Mouse (Mus musculus): ENCODE results near the gene Rnase4. TPM values are rescaled to one million over a fixed set of nuclear protein-coding genes. Genes with fewer than 3 reads are reported as not detected.
"Not testable (repeated sequence)": the region's sequence is repeated elsewhere in the genome, so short reads cannot be mapped to it uniquely, and the experiment has no call there.

Rnase4 gene
- polyA plus RNA-seq, 1 experiment from 2014 or later, result 6.7 TPM

DNA sequence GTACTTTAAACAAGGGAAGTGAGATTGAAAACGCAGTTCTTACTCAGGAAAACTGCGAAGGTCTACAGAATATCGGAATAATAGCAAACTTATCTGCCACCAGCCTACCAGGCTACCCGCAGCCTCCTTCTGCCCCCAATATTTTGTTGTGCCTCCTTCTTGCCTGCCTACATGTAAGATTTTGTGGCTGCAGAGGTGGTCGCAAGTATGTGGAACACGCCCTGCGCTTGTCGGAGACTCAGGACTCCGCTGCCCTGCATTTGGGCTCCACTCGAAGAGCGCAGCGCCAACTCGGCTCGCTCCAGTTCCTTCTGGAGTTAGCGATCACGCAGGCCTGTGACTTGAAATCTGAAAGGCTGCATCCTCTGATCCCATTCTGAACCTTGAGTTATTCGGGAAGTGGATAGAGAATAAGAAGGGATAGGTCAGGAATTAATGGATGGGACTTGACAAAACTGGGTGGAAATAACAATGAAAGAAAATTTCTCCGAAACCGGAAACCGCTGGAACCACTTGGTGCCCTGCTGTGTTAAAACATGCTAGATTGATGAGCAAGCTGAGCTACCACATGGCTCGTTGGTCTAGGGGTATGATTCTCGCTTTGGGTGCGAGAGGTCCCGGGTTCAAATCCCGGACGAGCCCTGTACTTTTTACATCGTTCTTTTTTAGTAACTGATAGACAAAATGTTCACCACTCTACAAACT, 648 bp upstream of the Rnase4 start:
- ATAC-seq, result peak; percentile 44
- H3K27me3 ChIP-seq, result no peaks in the 10 kb centered on the region; the same call in 1 of the 2 replicates
- under 1% methylated on average over 27 of the region's 27 CpGs for WGBS
- H3K4me3 ChIP-seq, result peak overlapping the region; percentile 69
- H3K4me2 ChIP-seq, result peak overlapping the region; percentile 65
- H3K36me3 ChIP-seq (ENCODE audit: poor library complexity, severe bottlenecking), result no peaks in the 10 kb centered on the region
- no peaks in the 10 kb centered on the region for H3K9me3 ChIP-seq (replicated peaks)
- peak overlapping the region; percentile 71 for H3K27ac ChIP-seq
- H3K9ac ChIP-seq, result peak overlapping the region; percentile 62
- H3K4me1 ChIP-seq, result peaks cover 7% of the 10 kb centered on the region; the same call in 1 of the 2 replicates

- no peak overlapping the region for H3K4me3 ChIP-seq
- peak overlapping the region; percentile 65 for H3K4me2 ChIP-seq
- WGBS, result 50% methylated on average over 8 of the region's 8 CpGs
Observed at GRCm38 (mm10) chr14:51092073-51092620, 1.3 kb downstream of the Rnase4 start.

GRCm38 (mm10) chr14:51093496-51093895, 2.6 kb downstream of the Rnase4 start:
- Histone ChIP-seq H3K9me3 (replicated peaks) (no peaks in the 10 kb centered on the region), H3K4me1 (peaks cover 3% of the 10 kb centered on the region; the same call in 1 of the 2 replicates), H3K27ac (no peak overlapping the region), H3K36me3 (ENCODE audit: poor library complexity, severe bottlenecking) (no peaks in the 10 kb centered on the region), H3K4me2 (no peak overlapping the region), H3K9ac (no peak overlapping the region), H3K27me3 (no peaks in the 10 kb centered on the region), H3K4me3 (no peak overlapping the region)
- WGBS, result 30% methylated on average over 3 of the region's 3 CpGs
- ATAC-seq, result no peak

More at GRCm38 (mm10) chr14:51092073-51092620, 1.3 kb downstream of the Rnase4 start:
- Histone ChIP-seq H3K27ac (no peak overlapping the region), H3K9me3 (replicated peaks) (no peaks in the 10 kb centered on the region), H3K27me3 (no peaks in the 10 kb centered on the region), H3K36me3 (ENCODE audit: poor library complexity, severe bottlenecking) (no peaks in the 10 kb centered on the region), H3K9ac (no peak overlapping the region; the same call in 1 of the 2 replicates), H3K4me1 (peaks cover 7% of the 10 kb centered on the region; the same call in 1 of the 2 replicates)
- ATAC-seq, result no peak

GRCm38 (mm10) chr14:51094096-51094875, 3.4 kb downstream of the Rnase4 start:
- H3K4me3 ChIP-seq, result no peak overlapping the region
- WGBS, result 79% methylated on average over 5 of the region's 5 CpGs

GRCm38 (mm10) chr14:51094921-51095320, 4.0 kb downstream of the Rnase4 start:
- no peaks in the 10 kb centered on the region for H3K27me3 ChIP-seq
- 70% methylated on average over 9 of the region's 9 CpGs for WGBS
- no peak overlapping the region for H3K9ac ChIP-seq
- no peak overlapping the region for H3K4me2 ChIP-seq
- H3K27ac ChIP-seq, result no peak overlapping the region
- H3K4me1 ChIP-seq, result no peaks in the 10 kb centered on the region
- H3K36me3 ChIP-seq (ENCODE audit: poor library complexity, severe bottlenecking), result no peaks in the 10 kb centered on the region
- no peak for ATAC-seq
- H3K9me3 ChIP-seq (replicated peaks), result no peaks in the 10 kb centered on the region
- no peak overlapping the region for H3K4me3 ChIP-seq

More at GRCm38 (mm10) chr14:51094096-51094875, 3.4 kb downstream of the Rnase4 start:
- H3K4me1 ChIP-seq, result no peaks in the 10 kb centered on the region
- H3K36me3 ChIP-seq (ENCODE audit: poor library complexity, severe bottlenecking), result no peaks in the 10 kb centered on the region
- no peak for ATAC-seq
- H3K27me3 ChIP-seq, result no peaks in the 10 kb centered on the region
- no peak overlapping the region for H3K9ac ChIP-seq
- no peak overlapping the region for H3K4me2 ChIP-seq
- H3K9me3 ChIP-seq (replicated peaks), result no peaks in the 10 kb centered on the region
- no peak overlapping the region for H3K27ac ChIP-seq

- Histone ChIP-seq H3K27me3 (no peaks in the 10 kb centered on the region), H3K4me1 (no peaks in the 10 kb centered on the region)
- WGBS, result 71% methylated on average over 9 of the region's 9 CpGs
Observed at GRCm38 (mm10) chr14:51095736-51096524, 5.1 kb downstream of the Rnase4 start.

GRCm38 (mm10) chr14:51098300-51098699, 7.4 kb downstream of the Rnase4 start:
- H3K27ac ChIP-seq; H3K4me2 ChIP-seq; H3K36me3 ChIP-seq (ENCODE audit: poor library complexity, severe bottlenecking); H3K4me1 ChIP-seq; H3K9ac ChIP-seq; H3K9me3 ChIP-seq (replicated peaks); H3K4me3 ChIP-seq; H3K27me3 ChIP-seq: not testable (repeated sequence)
- peak; percentile 52 for ATAC-seq
- WGBS, result 16% methylated on average over 1 of the region's 1 CpGs

More at GRCm38 (mm10) chr14:51095736-51096524, 5.1 kb downstream of the Rnase4 start:
- no peaks in the 10 kb centered on the region for H3K9me3 ChIP-seq (replicated peaks)
- H3K9ac ChIP-seq, result no peak overlapping the region
- H3K36me3 ChIP-seq (ENCODE audit: poor library complexity, severe bottlenecking), result no peaks in the 10 kb centered on the region
- H3K27ac ChIP-seq, result no peak overlapping the region
- H3K4me2 ChIP-seq, result no peak overlapping the region
- H3K4me3 ChIP-seq, result no peak overlapping the region
- ATAC-seq, result no peak

GRCm38 (mm10) chr14:51098921-51099320, 8.0 kb downstream of the Rnase4 start:
- no peak overlapping the region for H3K4me2 ChIP-seq
- no peak overlapping the region for H3K4me3 ChIP-seq
- H3K36me3 ChIP-seq (ENCODE audit: poor library complexity, severe bottlenecking), result no peaks in the 10 kb centered on the region
- peak; percentile 36; the same call in 1 of the 2 replicates for ATAC-seq
- no peak overlapping the region for H3K27ac ChIP-seq
- 95% methylated on average over 11 of the region's 11 CpGs for WGBS
- no peaks in the 10 kb centered on the region for H3K27me3 ChIP-seq
- no peaks in the 10 kb centered on the region for H3K4me1 ChIP-seq
- no peaks in the 10 kb centered on the region for H3K9me3 ChIP-seq (replicated peaks)
- H3K9ac ChIP-seq, result no peak overlapping the region

- no peaks in the 10 kb centered on the region for H3K4me1 ChIP-seq
- H3K36me3 ChIP-seq (ENCODE audit: poor library complexity, severe bottlenecking), result no peaks in the 10 kb centered on the region
- 79% methylated on average over 9 of the region's 9 CpGs for WGBS
- no peak overlapping the region for H3K27ac ChIP-seq
- H3K4me3 ChIP-seq, result no peak overlapping the region
- no peaks in the 10 kb centered on the region for H3K27me3 ChIP-seq
- H3K9ac ChIP-seq, result no peak overlapping the region
- no peaks in the 10 kb centered on the region for H3K9me3 ChIP-seq (replicated peaks)
- no peak for ATAC-seq
- no peak overlapping the region for H3K4me2 ChIP-seq
Observed at GRCm38 (mm10) chr14:51101284-51101683, 10.4 kb downstream of the Rnase4 start.

DNA sequence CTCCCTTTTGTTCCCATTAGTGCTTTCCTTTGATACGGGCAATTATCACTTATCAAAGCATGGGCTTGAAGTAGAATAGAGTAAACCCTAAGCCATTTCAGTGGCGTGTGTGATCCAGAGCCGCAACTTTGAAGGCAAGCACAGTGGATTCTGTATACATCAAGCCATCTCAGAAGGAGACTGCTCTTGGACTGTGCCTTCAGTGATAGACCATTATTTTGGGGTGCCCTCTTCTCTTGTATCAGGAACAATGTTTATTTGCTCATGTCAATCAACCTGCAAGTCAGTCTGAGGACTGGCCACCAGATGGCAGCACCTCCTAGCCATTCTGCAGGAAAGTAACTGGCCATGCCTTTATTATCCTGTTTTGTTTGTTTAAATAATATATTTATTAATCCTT, 12.3 kb downstream of the Rnase4 start:
- no peak overlapping the region for H3K9ac ChIP-seq
- H3K4me2 ChIP-seq, result no peak overlapping the region
- peak; percentile 55; the same call in 1 of the 2 replicates for ATAC-seq
- H3K4me3 ChIP-seq, result no peak overlapping the region
- no peaks in the 10 kb centered on the region for H3K4me1 ChIP-seq
- no peaks in the 10 kb centered on the region for H3K36me3 ChIP-seq (ENCODE audit: poor library complexity, severe bottlenecking)
- 52% methylated on average over 3 of the region's 3 CpGs for WGBS
- H3K27ac ChIP-seq, result no peak overlapping the region
- no peaks in the 10 kb centered on the region for H3K27me3 ChIP-seq
- H3K9me3 ChIP-seq (replicated peaks), result no peaks in the 10 kb centered on the region

DNA sequence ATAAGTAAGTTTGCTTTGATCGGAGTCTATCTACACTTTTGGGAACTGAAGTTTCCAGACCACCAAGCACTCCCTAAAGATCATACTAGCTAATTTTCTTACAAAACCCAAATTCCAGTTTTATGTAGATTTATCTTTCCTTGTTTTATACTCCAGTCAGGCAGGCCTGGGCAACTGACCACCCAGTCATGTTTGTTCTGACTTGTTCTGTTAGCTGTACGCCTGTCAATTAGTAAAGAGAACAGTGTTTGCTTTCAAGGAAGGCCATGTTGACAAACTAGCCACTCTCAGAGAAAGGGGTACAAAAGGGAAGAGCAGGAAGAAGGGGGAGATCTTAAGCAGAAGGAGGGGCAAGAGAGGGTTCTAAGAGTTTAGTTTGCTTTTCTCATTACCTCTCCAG, 13.5 kb downstream of the Rnase4 start:
- H3K36me3 ChIP-seq (ENCODE audit: poor library complexity, severe bottlenecking), result no peaks in the 10 kb centered on the region
- no peak overlapping the region for H3K27ac ChIP-seq
- no peak overlapping the region for H3K4me3 ChIP-seq
- no peaks in the 10 kb centered on the region for H3K27me3 ChIP-seq
- H3K4me1 ChIP-seq, result no peaks in the 10 kb centered on the region
- 85% methylated on average over 2 of the region's 2 CpGs for WGBS
- no peaks in the 10 kb centered on the region for H3K9me3 ChIP-seq (replicated peaks)
- H3K9ac ChIP-seq, result no peak overlapping the region
- ATAC-seq, result no peak
- no peak overlapping the region for H3K4me2 ChIP-seq
